Mouse (Mus musculus) E14TG2a.4 (cell line): ENCODE results near the gene Rin1.

ENCODE experiments used
- CTCF ChIP-seq: conservative IDR thresholded peaks from 2 replicates; pipeline ENCODE4 v1.5.1; 2014; ENCODE audit warnings: low read length
- POU5F1 ChIP-seq: IDR thresholded peaks from 2 replicates; pipeline ENCODE4 v1.6.1; 2014; ENCODE audit warnings: low read length, borderline replicate concordance

- TF ChIP-seq CTCF (no peak), POU5F1 (no peak)
Measured at GRCm38 (mm10) chr19:5038709-5039156, 11.5 kb upstream of the Rin1 start, which contains the start of the genes B4gat1 and AC124502.3.
